Mouse (Mus musculus) Muller cell, postnatal 12 days (primary cell): ENCODE measurements around the gene Zfp69.

Experiments used
- DNase-seq: peaks from one replicate; pipeline ENCODE4 v3.0.0-alpha.2; 2015; ENCODE audit errors: inconsistent ontology term

The Zfp69 gene

GRCm38 (mm10) chr4:120951428-120951973, at the start of gene Zfp69:
TSS of gene Zfp69 (minus strand) at chr4:120951699.
- DNase-seq, result peak; percentile 95

DNA sequence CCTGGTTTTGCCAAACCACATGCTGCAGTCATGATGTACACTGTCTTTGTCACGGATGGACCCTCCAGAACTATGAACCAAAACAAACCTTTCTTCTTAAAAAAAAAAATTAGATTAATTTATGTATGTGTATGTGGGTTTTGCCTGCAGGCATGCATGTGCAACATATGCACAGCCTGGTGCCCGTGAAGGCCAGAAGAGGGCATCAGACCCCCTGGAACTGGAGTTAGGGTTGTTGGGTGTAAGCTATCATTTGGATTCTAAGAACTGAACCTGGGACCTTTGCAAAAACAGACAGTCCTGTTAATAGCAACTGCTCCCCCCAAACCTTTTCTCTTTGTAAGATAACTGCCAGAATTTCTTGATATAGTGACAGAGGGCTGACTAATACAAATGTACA, 49.5 kb upstream of the Zfp69 start:
- DNase-seq, result no peak

GRCm38 (mm10) chr4:120995911-120996310, 44.4 kb upstream of the Zfp69 start:
- DNase-seq, result no peak

DNA sequence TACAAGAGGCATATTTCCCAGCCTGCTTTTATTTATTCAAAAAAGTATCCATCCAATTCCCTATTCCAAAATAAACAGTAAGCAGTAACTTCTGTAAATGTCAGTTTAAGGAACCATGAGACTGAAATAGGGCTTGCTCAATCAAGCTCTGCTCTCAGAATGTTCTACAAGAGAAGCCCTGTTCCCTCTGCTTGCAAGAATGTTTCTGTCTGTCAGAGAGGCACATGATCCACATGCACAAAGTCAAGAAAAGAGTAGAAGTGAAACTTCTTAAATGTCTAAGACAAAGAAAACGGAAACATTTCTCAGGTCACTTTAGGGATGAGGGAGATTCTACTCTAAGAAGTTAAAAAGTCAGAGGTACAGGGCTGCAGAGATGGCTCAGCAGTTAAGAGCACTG, 41.5 kb upstream of the Zfp69 start:
- DNase-seq, result no peak

DNA sequence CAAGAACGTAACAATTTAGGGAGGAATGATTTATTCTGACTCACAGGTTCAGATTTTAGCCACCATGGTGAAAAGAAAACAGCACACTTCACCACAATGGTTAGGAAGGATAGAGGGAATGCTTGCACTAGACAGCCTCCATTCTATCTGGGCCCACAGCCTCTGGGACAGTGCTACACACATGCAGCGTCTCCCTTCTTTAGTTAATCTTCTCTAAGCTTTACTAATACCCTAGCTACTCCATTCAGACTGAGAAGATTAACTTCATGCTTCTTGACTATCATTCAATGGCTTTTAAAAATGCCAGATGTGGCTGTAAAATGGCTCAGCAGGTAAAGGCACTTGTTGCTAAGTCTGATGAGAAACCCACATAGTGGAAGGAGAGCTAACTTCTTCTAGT, 40.8 kb upstream of the Zfp69 start:
- DNase-seq, result no peak

GRCm38 (mm10) chr4:120987319-120987718, 35.8 kb upstream of the Zfp69 start:
- no peak for DNase-seq

GRCm38 (mm10) chr4:120986446-120986845, 34.9 kb upstream of the Zfp69 start:
- DNase-seq, result no peak

- DNase-seq, result no peak
Observed at GRCm38 (mm10) chr4:120978221-120978620, 26.7 kb upstream of the Zfp69 start.

DNA sequence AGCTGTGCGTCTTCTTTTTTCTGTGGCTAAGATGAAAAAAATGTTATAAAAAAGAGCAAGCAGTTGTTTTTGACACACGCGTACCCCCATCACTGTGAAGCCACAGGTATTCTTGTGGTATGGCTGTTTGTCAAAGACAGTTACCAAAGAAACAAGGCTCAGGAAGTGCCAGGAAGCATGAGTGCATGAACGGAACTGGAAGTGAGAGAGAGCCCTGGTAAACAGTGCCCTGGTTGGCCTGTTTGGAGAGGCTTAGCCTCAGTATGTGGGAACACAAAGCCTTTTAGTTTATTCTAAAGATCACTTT, 23.9 kb upstream of the Zfp69 start:
- no peak for DNase-seq

DNA sequence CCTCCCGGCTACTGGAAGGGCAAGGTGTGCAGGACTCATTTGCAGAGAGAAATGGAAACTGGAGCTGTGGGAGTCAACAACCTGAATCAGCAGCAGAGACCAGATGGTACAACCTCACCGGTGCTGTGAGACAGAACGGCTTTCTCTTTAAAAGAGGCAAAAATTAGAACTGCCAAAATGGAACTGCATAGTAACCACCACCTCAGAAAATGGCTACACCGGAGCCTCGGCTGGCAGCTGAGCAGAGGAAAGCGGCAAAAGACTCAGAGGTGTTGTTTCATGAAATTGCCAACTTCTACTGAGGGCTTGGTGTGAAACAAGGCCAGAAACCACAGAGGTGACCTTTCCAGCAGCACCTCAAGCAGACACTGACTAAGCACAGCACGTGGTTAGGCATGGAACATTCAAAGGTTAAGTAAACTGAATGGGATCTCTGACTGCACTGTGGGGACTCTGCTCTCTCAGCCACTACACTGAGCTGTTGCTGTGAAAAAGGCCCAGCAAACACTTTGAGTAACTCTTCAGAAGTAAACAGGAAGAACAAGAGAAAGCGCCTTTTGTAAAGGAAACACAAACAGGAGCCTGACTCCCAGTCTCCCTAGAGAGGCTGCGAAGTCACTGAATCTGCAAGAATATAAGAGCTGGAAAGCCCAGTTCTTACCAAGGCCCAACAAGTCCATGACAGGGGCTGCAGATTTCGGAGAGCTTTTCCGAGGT, 23.4 kb upstream of the Zfp69 start:
- DNase-seq, result no peak

GRCm38 (mm10) chr4:120971842-120972241, 20.3 kb upstream of the Zfp69 start:
- DNase-seq, result no peak

GRCm38 (mm10) chr4:120969382-120970146, 18.1 kb upstream of the Zfp69 start:
- DNase-seq, result peak; percentile 26

DNA sequence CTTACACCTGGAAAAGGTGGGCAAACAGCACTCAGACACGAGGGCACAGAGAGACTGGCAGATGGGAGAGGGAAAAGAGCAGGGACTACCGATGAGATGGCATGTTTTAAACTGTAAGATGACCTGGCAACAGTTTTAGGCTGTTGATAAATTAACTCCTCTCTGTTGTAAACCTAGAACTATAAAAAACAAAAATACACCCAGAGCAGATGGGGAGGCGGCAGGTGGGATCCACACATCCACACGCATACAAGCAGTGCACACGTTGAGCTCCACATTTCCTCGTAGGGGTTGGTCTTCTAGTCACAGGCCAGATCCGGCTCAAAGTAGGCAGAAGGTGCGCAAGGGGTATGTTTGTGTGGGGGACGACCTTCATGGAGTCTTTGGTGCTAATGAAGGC, 17.0 kb upstream of the Zfp69 start:
- no peak for DNase-seq

GRCm38 (mm10) chr4:120955586-120955985, 4.1 kb upstream of the Zfp69 start:
- DNase-seq, result no peak

- DNase-seq, result no peak
Observed at GRCm38 (mm10) chr4:120953667-120954066, 2.2 kb upstream of the Zfp69 start.

DNA sequence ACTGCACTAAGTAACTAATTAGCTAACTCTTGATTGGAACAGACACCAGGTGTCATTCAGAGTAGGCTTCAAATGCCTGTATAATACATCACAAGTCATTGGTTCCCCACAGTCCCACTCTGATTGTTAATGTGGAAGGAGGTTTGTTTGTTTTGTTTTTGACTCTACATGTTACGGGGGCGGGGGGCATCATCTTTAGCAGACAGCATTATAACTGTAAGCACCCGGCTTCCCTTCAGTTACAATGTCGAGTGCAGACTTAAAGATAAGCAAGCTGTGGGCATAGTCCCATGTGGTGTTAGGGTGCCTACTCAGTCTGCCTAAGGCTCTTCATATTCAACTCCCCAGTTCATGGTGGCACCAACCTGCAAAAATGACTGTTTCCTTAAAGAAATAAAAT, 1.5 kb upstream of the Zfp69 start:
- DNase-seq, result no peak

GRCm38 (mm10) chr4:120952163-120952562, 664 bp upstream of the Zfp69 start:
- no peak for DNase-seq

DNA sequence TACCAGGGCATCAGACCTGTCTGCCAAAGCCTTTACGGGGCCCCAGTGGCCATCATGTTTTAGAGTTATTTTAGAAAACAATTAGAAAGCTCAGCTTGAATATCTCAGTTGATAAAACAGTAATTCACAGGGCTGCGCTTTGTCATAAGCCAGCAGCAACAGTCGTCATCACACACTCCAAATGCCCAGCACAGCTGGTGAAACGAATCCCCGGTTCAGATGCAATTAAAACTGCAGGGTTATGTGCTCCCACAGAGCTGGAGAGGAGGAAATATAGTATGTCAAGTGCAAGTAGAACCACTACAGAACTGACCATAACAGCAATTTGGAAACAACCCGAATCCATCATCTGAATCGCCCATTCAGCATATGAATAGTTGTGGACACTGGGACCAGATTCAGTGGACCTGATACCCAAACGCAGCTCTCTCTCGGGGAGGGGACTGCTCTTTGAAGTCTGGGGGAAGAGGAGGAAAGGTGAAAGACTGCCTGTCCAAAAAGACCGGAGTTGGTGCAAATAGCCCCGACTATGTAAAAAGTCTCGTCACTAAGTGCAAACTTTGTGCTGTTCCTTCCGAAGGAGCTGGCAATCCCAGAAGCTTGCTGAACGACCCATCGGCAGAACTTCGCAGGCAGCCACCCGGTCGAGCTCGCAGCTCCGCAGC, 604 bp downstream of the Zfp69 start:
- no peak for DNase-seq

DNA sequence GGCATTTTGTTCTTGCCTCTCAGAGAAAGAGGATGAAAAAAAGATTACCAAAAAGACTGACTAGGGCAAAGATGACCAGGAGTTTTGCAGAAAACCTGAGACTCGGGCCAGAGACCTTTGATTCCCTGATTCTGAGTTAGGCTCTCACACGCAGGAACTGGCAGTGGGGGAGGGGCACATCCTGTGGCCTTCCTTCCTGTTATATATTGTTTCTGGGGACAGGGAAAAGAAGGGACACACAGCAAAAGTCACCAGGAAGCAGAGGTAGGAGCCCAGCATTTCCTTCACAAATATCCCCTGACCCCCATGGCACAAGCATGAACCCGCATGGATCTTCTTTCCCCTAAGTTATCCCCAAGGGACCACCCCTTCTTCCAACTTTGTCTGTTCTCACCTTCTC, 2.6 kb downstream of the Zfp69 start:
- DNase-seq, result no peak

GRCm38 (mm10) chr4:120935006-120935405, 16.5 kb downstream of the Zfp69 start:
- DNase-seq, result no peak

GRCm38 (mm10) chr4:120930736-120931135, 20.8 kb downstream of the Zfp69 start:
- no peak for DNase-seq

- DNase-seq, result peak; percentile 12
Observed at GRCm38 (mm10) chr4:120928686-120929085, 22.8 kb downstream of the Zfp69 start.

- peak; percentile 59 for DNase-seq
Observed at GRCm38 (mm10) chr4:120925386-120925785, 26.1 kb downstream of the Zfp69 start.
